Mouse (Mus musculus): ENCODE measurements around the gene Epb41l1.
A peak's percentile ranks its signal among the peaks of the same experiment; 100 is the strongest.

Gene Epb41l1

GRCm38 (mm10) chr2:156423672-156424071 is 3.0 kb downstream of the Epb41l1 start:
- DNase-seq (ENCODE audit: low spot score in 2 of 2), result no peak

GRCm38 (mm10) chr2:156425618-156426017 is 4.9 kb downstream of the Epb41l1 start:
- no peak for DNase-seq (ENCODE audit: low spot score in 2 of 2)

- DNase-seq (ENCODE audit: low spot score in 2 of 2), result no peak
These were observed 5.4 kb downstream of the Epb41l1 start for GRCm38 (mm10) chr2:156426151-156426550.

GRCm38 (mm10) chr2:156429836-156430235 is 9.1 kb downstream of the Epb41l1 start:
- no peak for DNase-seq (ENCODE audit: low spot score in 2 of 2)

- DNase-seq (ENCODE audit: low spot score in 2 of 2), result no peak
These were observed 9.6 kb downstream of the Epb41l1 start for GRCm38 (mm10) chr2:156430326-156430725.

- no peak for DNase-seq (ENCODE audit: low spot score in 2 of 2)
These were observed 10.7 kb downstream of the Epb41l1 start for GRCm38 (mm10) chr2:156431409-156431808.

GRCm38 (mm10) chr2:156432086-156432485 is 11.4 kb downstream of the Epb41l1 start:
- DNase-seq (ENCODE audit: low spot score in 2 of 2), result no peak

GRCm38 (mm10) chr2:156432874-156433868 is 12.5 kb downstream of the Epb41l1 start:
- DNase-seq (ENCODE audit: low spot score in 2 of 2), result no peak

- DNase-seq (ENCODE audit: low spot score in 2 of 2), result no peak
These were observed 16.9 kb downstream of the Epb41l1 start for GRCm38 (mm10) chr2:156437637-156438036.

GRCm38 (mm10) chr2:156439666-156440462 is 19.2 kb downstream of the Epb41l1 start:
- DNase-seq (ENCODE audit: low spot score in 2 of 2), result no peak

GRCm38 (mm10) chr2:156441909-156442308 is 21.2 kb downstream of the Epb41l1 start:
- no peak for DNase-seq (ENCODE audit: low spot score in 2 of 2)

- DNase-seq (ENCODE audit: low spot score in 2 of 2), result no peak
These were observed 22.6 kb downstream of the Epb41l1 start for GRCm38 (mm10) chr2:156443323-156443722.

GRCm38 (mm10) chr2:156446489-156447035 is 25.9 kb downstream of the Epb41l1 start:
- no peak for DNase-seq (ENCODE audit: low spot score in 2 of 2)

- peak in 1 of 2 experiments; percentile 69 for DNase-seq (ENCODE audit: low spot score in 2 of 2)
These were observed 26.9 kb downstream of the Epb41l1 start for GRCm38 (mm10) chr2:156447413-156448295.

GRCm38 (mm10) chr2:156451225-156452148 is 30.8 kb downstream of the Epb41l1 start:
- no peak for DNase-seq (ENCODE audit: low spot score in 2 of 2)

- no peak for DNase-seq (ENCODE audit: low spot score in 2 of 2)
These were observed 31.4 kb downstream of the Epb41l1 start for GRCm38 (mm10) chr2:156452149-156452536.

- peak in 1 of 2 experiments; percentile 57 for DNase-seq (ENCODE audit: low spot score in 2 of 2)
These were observed 33.1 kb downstream of the Epb41l1 start for GRCm38 (mm10) chr2:156453822-156454221.

- DNase-seq (ENCODE audit: low spot score in 2 of 2), result no peak
These were observed 34.9 kb downstream of the Epb41l1 start for GRCm38 (mm10) chr2:156455508-156456108.
